Mouse (Mus musculus) heart, embryonic 16.5 days (tissue): ENCODE data around the gene Kazald1. TPM values are rescaled to one million over a fixed set of nuclear protein-coding genes. Genes with fewer than 3 reads are reported as not detected.
A peak's percentile ranks its signal among the peaks of the same experiment; 100 is the strongest.

Experiments
- ATAC-seq: fragments of 200-750 bp; cut with Nextera tagmentation; replicated peaks from 2 replicates; pipeline ENCODE4 v1.8.0; 2017; ENCODE audit warnings: moderate number of reproducible peaks; ENCODE audit not compliant: insufficient read depth, low FRiP score; ENCODE audit errors: extremely low read depth
- H3K27ac ChIP-seq: fragments of 300-500 bp; sonication (generic); 2 replicates; pipeline ENCODE4 v1.5.1; 2014; ENCODE audit warnings: mild to moderate bottlenecking, low read length, control low read depth, moderate library complexity
- H3K27me3 ChIP-seq: fragments of 300-500 bp; sonication (generic); 2 replicates; pipeline ENCODE4 v1.6.1; 2014; ENCODE audit warnings: low read length, mixed read lengths; ENCODE audit not compliant: control insufficient read depth, insufficient read depth
- H3K36me3 ChIP-seq: fragments of 300-500 bp; sonication (generic); 2 replicates; pipeline ENCODE4 v1.6.1; 2014; ENCODE audit not compliant: control insufficient read depth, insufficient read depth
- H3K4me1 ChIP-seq: fragments of 300-500 bp; sonication (generic); 2 replicates; pipeline ENCODE4 v1.6.1; 2014; ENCODE audit warnings: low read length, mixed read lengths; ENCODE audit not compliant: control insufficient read depth, insufficient read depth
- H3K4me2 ChIP-seq: fragments of 300-500 bp; sonication (generic); 2 replicates; pipeline ENCODE4 v1.6.1; 2014; ENCODE audit warnings: low read depth, mild to moderate bottlenecking, control low read depth, low read length
- H3K4me3 ChIP-seq: fragments of 300-500 bp; sonication (generic); 2 replicates; pipeline ENCODE4 v1.5.1; 2014; ENCODE audit warnings: mild to moderate bottlenecking, control low read depth, low read length
- H3K9ac ChIP-seq: fragments of 300-500 bp; sonication (generic); 2 replicates; pipeline ENCODE4 v1.6.1; 2014; ENCODE audit warnings: low read length, control low read depth
- H3K9me3 ChIP-seq: fragments of 300-500 bp; sonication (generic); replicated peaks from 2 replicates; pipeline ENCODE4 v1.6.1; 2016; ENCODE audit warnings: low read length; ENCODE audit not compliant: control insufficient read depth
- WGBS: fragments of 180-500 bp; shearing (Covaris S2); extraction: QIAGEN DNeasy Blood & Tissue Kit; methylation state at CpG from one replicate; pipeline ENCODE4 v1.1.7; 2014; 5-methylcytosine and 5-hydroxymethylcytosine counted together
- polyA plus RNA-seq: library from polyadenylated mRNA; unstranded; fragments of >200 nt; fragmentation: Nextera tagmentation; extraction: Ambion mirVana; gene quantifications from 2 replicates; pipeline ENCODE4 v1.2.1, GENCODE M21; 2015

Gene Kazald1
- polyA plus RNA-seq, 1 experiment from 2014 or later, result 13.0 TPM

- peaks cover 27% of the 10 kb centered on the region for H3K27me3 ChIP-seq
- H3K36me3 ChIP-seq, result peaks cover 12% of the 10 kb centered on the region
- peak within 1 kb of the TSS; percentile 78 for H3K9ac ChIP-seq
- H3K9me3 ChIP-seq, result no peaks in the 10 kb centered on the region
- H3K4me2 ChIP-seq, result peak within 1 kb of the TSS; percentile 91
- H3K4me1 ChIP-seq, result peaks cover 19% of the 10 kb centered on the region
- WGBS, result under 1% methylated on average over 26 of the region's 26 CpGs
- peak within 1 kb of the TSS; percentile 68 for H3K4me3 ChIP-seq
- peak within 1 kb of the TSS; percentile 93 for H3K27ac ChIP-seq
- ATAC-seq, result peak; percentile 83
These were observed 27.6 kb upstream of the Kazald1 start, which contains the start of gene Sfxn3 for GRCm38 (mm10) chr19:45047417-45047934. TSS of gene Sfxn3 (plus strand) at chr19:45047503.

GRCm38 (mm10) chr19:45047935-45048643 lies 27.0 kb upstream of the Kazald1 start:
- H3K27me3 ChIP-seq, result peaks cover 27% of the 10 kb centered on the region
- 21% methylated on average over 11 of the region's 11 CpGs for WGBS
- H3K9me3 ChIP-seq, result no peaks in the 10 kb centered on the region
- ATAC-seq, result peak; percentile 71
- peak overlapping the region; percentile 68 for H3K4me3 ChIP-seq
- peak overlapping the region; percentile 91 for H3K4me2 ChIP-seq
- peaks cover 15% of the 10 kb centered on the region for H3K36me3 ChIP-seq
- peaks cover 19% of the 10 kb centered on the region for H3K4me1 ChIP-seq
- H3K27ac ChIP-seq, result peak overlapping the region; percentile 93
- peak overlapping the region; percentile 78 for H3K9ac ChIP-seq

GRCm38 (mm10) chr19:45048644-45049365 lies 26.2 kb upstream of the Kazald1 start:
- peaks cover 15% of the 10 kb centered on the region for H3K36me3 ChIP-seq
- H3K27me3 ChIP-seq, result peaks cover 24% of the 10 kb centered on the region
- H3K4me1 ChIP-seq, result peaks cover 19% of the 10 kb centered on the region
- no peaks in the 10 kb centered on the region for H3K9me3 ChIP-seq
- H3K9ac ChIP-seq, result peak overlapping the region; percentile 78
- H3K4me3 ChIP-seq, result peak overlapping the region; percentile 68
- H3K4me2 ChIP-seq, result peak overlapping the region; percentile 91
- WGBS, result 74% methylated on average over 12 of the region's 12 CpGs
- ATAC-seq, result no peak
- peak overlapping the region; percentile 93 for H3K27ac ChIP-seq

- Histone ChIP-seq H3K9ac (no peak overlapping the region), H3K9me3 (no peaks in the 10 kb centered on the region), H3K4me2 (no peak overlapping the region), H3K36me3 (peaks cover 16% of the 10 kb centered on the region), H3K4me1 (peaks cover 19% of the 10 kb centered on the region), H3K4me3 (no peak overlapping the region), H3K27ac (no peak overlapping the region), H3K27me3 (peaks cover 18% of the 10 kb centered on the region)
- no peak for ATAC-seq
- WGBS, result 78% methylated on average over 9 of the region's 9 CpGs
These were observed 25.5 kb upstream of the Kazald1 start for GRCm38 (mm10) chr19:45049523-45049922.

- WGBS, result 86% methylated on average over 8 of the region's 8 CpGs
These were observed 21.6 kb upstream of the Kazald1 start for GRCm38 (mm10) chr19:45053451-45053850.

GRCm38 (mm10) chr19:45054892-45055690 lies 19.9 kb upstream of the Kazald1 start:
- H3K9me3 ChIP-seq, result no peaks in the 10 kb centered on the region
- peaks cover 17% of the 10 kb centered on the region for H3K36me3 ChIP-seq
- H3K4me3 ChIP-seq, result no peak overlapping the region
- no peak overlapping the region for H3K27ac ChIP-seq
- no peak for ATAC-seq
- no peak overlapping the region for H3K9ac ChIP-seq
- H3K27me3 ChIP-seq, result no peaks in the 10 kb centered on the region
- no peak overlapping the region for H3K4me2 ChIP-seq
- WGBS, result 77% methylated on average over 6 of the region's 6 CpGs
- peaks cover 21% of the 10 kb centered on the region for H3K4me1 ChIP-seq

More at GRCm38 (mm10) chr19:45053451-45053850, 21.6 kb upstream of the Kazald1 start:
- ATAC-seq, result no peak
- H3K4me3 ChIP-seq, result no peak overlapping the region
- no peaks in the 10 kb centered on the region for H3K27me3 ChIP-seq
- H3K9me3 ChIP-seq, result no peaks in the 10 kb centered on the region
- H3K4me2 ChIP-seq, result no peak overlapping the region
- H3K36me3 ChIP-seq, result peaks cover 17% of the 10 kb centered on the region
- no peak overlapping the region for H3K9ac ChIP-seq
- no peak overlapping the region for H3K27ac ChIP-seq
- peaks cover 18% of the 10 kb centered on the region for H3K4me1 ChIP-seq

- no peak for ATAC-seq
- 43% methylated on average over 4 of the region's 4 CpGs for WGBS
These were observed 18.7 kb upstream of the Kazald1 start for GRCm38 (mm10) chr19:45056364-45056763.

GRCm38 (mm10) chr19:45056908-45057698 lies 17.9 kb upstream of the Kazald1 start:
- peaks cover 9% of the 10 kb centered on the region for H3K36me3 ChIP-seq
- H3K4me2 ChIP-seq, result peak overlapping the region; percentile 81
- no peaks in the 10 kb centered on the region for H3K9me3 ChIP-seq
- 59% methylated on average over 7 of the region's 7 CpGs for WGBS
- peak overlapping the region; percentile 97 for H3K27ac ChIP-seq
- peak overlapping the region; percentile 67 for H3K4me3 ChIP-seq
- no peaks in the 10 kb centered on the region for H3K27me3 ChIP-seq
- peaks cover 21% of the 10 kb centered on the region for H3K4me1 ChIP-seq
- H3K9ac ChIP-seq, result peak overlapping the region; percentile 86
- no peak for ATAC-seq

More at GRCm38 (mm10) chr19:45056364-45056763, 18.7 kb upstream of the Kazald1 start:
- Histone ChIP-seq H3K9ac (no peak overlapping the region), H3K4me2 (peak overlapping the region; percentile 81; the same call in 1 of the 2 replicates), H3K27ac (no peak overlapping the region), H3K4me1 (peaks cover 21% of the 10 kb centered on the region), H3K4me3 (no peak overlapping the region), H3K27me3 (no peaks in the 10 kb centered on the region), H3K36me3 (peaks cover 11% of the 10 kb centered on the region), H3K9me3 (no peaks in the 10 kb centered on the region)
